Mouse (Mus musculus) T-cell, adult 2 months (primary cell): ENCODE data around the gene Itga4.

Experiments
- DNase-seq: peaks from one replicate; pipeline ENCODE4 v3.0.0; 2022; ENCODE audit warnings: low spot score

The Itga4 gene

DNA sequence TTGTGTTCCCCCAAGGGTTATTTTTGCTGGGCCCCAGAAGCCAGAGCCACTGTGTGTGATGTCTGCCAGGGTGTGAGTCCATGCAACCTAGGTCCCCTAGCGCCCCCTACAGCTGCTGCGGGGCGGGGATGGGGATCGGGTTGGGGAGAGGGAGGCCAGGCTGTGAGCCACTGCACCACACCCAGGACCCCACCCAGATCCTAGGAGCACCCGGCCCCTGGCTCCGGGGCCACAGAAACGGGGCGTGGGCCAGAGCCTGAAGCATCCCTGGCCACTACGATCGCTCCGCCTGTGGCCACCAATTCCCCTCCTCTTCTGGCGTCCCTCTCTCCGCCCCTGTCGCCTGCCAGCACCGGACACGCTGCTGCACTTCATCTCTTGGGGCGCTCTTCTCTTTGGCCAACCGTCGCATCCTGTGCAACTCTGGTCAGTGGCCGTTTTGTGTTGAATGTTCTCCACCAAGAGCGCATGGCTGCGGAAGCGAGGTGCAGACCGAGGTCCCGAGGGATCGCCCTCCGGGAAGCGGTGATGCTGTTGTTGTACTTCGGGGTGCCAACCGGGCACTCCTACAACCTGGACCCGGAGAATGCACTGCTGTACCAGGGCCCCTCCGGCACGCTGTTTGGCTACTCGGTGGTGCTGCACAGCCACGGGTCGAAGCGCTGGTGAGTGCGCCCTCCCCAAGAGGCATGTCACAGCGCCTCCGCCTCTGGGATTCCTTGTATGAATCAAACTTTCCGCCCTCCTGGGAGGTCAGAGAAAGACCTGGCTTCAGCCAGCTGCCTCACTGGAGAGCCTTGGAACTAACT lies at the start of gene Itga4:
Gene Itga4 (plus strand): TSS at position 235 of the 809 bp plus-strand sequence.
- peak; percentile 90 for DNase-seq

DNA sequence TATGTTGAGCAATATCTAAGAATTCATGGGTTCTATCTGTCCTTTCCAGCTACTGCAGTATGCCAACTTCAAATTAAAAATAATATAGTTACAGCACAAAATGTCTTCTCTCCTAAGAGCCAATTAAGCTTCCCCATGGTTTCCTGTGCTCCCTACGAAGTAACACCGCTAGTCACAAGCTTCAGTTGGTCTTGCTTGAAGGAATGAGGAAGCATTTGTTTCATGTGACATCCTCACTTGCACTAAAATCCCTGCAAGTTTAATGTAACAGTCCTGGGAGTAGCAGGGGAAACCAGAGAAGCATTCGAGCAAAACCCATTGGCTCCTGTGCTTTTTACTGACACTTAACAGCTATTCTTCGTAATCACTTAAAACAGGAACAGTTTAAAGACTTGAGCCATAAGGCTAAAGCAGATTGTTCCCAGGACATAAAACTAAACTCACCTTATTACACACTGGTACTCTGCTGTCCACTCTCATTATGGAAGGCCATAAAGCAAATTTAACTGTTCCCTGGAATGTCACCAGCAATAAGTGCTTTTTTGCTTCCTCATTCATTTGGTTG lies 49.0 kb upstream of the Itga4 start:
- DNase-seq: no peak

DNA sequence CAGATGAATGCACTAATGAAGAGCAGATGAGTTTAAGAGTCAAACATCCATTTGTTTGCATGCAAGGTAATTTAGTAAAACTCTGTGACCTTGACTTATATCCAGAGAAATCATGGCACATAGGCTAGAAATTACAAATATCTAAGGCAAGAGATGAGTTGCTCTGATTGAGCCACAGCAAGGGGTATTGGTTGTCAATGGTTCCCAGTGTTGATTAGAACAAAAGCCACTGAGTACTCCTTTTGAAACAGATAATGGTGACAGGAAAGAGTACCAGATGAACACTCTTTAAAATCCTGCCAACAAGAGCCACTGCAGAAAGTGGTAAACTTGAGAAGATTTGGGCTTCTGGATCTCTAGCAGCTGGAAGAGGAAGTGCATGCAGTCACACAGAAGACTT lies 40.2 kb upstream of the Itga4 start:
- DNase-seq: no peak

DNA sequence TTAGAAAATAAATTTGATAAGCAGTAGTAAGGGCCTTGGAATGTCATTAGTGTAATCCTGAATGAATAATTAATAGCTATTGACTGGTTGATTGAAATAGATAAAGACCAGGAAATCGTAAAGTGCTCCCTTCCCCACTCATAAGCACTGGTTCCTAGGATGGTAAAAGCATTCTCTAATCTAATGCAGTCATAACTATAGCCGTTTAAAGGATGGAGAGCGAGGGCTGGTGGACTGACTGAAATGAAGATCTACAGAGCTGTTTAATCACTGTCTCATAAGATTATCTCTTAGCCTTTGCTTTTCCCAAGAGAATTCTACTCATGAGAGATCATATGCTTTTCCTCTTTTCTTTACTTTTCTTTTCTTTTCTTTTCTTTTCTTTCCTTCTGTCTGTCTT lies 39.7 kb upstream of the Itga4 start:
- DNase-seq: no peak

DNA sequence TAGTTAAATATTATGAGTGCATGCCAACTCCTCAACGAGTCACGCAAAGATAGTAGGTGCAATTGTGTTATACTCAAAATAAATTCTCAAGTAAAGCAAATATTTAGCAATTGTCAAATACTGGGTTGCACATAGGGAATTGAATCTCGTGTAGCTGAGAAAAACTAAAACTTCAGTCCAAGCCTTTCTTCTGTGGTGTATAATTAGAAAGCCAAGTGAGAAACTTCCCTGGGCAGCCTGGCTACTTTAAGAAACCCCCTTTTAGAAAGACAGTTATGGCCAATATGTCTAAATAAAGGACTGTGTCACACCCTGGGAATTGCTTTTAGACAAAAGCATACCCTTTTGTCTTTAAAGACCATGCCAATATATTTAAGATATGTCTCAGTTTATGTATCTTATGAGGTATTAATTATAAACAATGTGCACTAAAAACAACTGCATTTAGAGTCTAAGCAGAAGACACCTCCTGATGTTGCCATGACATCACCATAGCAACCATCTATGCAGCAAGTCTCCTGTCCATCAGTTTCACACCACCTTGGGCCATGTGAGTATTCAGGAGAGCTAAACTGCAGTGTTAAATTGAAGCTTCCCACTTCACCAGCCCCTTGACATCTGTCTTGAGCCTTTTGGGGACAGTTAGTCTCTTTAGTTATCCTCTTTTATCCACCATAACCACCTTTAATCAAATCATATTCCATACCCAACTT lies 30.4 kb upstream of the Itga4 start:
- no peak for DNase-seq

DNA sequence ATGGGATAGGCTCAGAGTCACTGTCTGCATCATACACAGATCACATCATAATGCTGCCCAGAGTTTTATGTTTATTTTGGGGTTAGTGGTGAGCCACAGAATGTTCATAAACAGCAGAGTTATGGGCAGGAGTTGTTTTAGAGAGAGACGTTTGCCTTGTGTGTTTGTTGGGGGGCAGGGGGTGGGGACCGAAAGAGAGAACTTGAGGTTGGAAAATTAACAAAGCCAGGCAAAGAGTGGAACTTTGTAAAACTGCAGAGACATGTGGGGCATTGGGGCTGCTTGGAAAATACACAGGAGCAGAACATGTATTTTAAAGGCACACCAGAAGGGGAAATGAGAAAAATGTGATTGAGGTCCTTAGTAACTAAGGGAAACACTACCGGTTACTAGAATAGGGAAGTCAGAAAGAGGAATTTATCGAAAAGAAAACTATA lies 27.4 kb upstream of the Itga4 start:
- peak; percentile 45 for DNase-seq

DNA sequence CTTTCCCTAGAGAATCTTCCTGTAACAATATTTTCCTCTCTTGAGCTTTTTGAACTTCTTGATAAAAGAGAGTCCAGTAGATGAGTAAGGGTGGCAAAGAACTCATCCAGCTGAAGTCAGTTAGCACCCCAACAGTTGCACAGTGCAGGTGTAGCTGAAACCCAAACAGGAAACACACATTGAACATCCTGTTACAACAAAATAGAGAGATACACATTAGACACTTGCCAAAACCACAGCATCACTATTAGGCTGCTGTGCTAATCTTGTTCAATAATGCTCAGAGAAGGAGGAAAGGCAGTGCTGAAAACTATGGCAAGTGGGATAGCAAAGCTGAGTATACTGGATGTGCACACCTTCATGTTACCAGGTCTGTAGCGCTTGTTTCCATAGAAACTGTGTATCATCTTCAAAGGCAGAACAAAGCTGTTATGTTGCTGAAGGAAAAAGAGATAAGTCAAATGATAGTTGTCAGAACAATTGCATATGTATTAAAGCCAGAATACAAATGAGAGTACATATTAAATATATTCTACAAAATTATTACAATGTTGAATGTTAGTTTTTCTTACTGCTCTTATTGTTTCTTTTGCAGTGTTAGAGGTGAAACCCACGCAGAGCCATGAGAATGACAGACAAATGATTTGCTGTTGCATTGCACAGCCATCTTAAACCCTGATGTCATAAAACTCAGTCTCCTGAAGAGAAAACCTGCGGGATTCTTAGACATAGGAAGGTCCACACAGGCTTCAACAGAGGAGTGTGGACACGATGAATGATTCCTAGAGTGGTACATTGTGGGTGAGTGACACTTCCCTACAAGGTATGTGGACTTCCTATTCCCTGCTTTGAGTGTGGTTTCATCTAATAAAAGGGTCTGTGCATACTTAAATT lies 23.9 kb upstream of the Itga4 start:
- peak; percentile 37 for DNase-seq

DNA sequence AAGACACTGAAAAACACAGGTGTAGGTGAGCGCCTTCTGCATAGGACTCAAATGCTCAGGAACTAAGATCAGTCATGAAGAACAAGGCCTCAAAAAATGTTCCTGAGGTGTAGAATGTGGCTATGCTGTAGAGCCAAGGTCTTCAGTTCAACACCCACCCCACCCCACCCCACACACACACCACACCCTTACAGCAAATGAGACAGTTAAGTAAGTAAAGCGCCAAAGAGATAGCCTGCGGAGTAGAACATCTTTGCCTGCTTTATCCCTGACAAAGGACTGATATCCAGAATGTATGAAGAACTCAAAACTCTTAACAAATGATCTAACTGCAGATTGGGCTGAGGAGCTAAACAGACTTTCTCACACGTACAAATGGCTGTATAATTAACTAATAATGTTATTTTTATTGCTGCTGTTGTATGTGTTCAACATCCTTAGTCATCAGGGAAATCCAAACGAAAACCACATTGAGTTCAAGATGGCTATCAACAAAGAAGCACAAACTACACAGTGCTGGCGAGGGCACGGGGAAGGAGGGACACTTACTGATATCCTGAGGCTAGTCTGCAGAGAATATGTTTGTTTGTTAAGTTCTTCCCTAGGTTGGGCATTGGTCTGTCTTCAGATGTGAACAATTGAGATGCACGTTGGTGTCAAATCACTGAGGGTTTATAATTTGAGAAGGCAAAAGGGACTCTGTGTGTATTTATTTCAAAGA lies 19.3 kb upstream of the Itga4 start:
- DNase-seq: no peak

DNA sequence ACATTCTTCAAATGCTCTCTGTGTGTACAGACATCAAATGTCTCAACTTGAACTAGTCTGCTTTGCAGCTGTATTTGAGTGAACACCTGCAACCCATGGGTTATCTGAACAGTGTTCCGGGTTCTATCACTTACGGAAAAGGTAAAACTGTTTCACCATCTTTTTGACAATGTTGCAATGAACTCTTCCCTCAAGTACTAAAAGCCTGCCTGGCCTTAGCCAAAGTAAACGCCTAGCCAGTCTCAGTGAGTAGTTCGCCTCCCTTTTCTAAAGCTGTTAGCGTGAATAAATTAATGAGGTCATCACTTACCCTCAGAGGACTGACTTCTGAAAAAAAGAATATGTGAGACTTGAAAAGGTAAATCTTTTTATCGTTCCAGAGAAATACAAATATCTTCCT lies 18.0 kb upstream of the Itga4 start:
- DNase-seq: no peak

DNA sequence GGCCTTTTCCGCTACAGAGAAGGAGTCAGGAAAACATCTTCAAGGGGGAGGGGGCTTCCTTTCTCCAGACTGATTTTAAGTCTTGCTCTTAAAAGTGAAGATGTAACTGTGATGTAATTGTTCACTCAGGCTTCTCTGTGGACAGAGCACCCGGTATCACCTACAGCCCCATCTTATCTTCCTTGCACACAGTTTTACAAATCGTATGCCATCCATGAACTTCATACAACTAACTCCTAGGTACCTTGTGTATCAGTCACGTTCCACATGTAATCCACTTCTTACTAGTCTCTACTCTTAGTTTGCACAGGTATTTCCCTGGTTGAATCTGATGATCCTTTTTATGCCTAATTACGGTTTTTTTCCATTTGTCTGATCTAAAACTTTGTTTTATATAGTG lies 10.9 kb upstream of the Itga4 start:
- DNase-seq: no peak

DNA sequence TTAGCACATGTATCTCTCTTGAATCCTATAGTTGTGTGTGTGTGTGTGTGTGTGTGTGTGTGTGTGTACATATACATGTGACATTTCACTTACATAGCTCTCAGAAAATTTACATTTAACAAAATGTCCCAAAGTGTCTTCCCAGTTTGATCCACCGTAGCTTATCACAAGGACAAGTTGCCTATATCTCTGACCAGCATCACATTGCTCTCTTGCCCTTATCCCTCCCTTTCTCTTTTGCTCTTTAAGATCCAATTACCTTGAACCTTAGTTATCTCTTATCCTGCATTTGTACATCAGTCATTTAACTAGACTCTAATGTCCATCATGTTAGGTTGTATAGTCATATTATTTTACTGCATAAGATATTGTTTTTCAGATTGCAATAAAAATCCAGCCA lies 10.5 kb upstream of the Itga4 start:
- no peak for DNase-seq

DNA sequence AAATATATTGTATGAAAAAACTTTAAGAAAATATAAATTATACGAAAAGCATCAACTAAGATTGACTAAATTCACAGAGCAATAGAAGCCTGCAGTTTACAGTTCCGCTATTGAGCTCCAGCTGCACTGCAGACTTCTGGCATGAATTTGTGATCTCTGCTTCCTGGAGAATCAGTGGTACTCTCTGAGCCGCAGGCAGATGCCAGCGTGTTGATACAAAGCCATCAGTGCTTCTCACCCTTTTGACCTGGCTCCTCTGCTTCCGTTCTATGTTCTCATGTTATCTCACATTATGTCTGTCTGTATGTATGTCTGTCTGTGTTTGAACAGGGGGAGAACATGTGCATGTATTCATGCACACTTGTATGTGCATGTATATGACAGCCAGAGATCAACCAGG lies 6.9 kb upstream of the Itga4 start:
- DNase-seq: peak; percentile 61

DNA sequence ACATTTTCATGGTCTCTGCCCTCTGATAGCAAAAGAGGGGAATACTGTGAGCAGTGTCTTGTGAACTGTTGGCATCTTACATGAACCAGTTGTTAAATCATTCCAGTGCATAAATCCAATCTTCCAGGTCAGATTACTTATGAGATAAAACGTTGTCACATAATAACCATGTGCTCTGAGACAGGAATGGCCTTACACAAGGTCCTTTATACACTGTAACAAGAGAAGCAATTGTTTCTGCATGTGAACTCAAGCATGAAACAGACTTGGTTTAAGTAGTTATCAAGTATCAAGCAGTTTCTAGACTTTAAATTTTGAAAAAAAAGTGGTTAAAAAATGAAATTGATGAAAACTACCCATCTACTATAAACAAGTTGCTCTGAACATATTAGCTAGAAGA lies 4.7 kb upstream of the Itga4 start:
- DNase-seq: no peak

DNA sequence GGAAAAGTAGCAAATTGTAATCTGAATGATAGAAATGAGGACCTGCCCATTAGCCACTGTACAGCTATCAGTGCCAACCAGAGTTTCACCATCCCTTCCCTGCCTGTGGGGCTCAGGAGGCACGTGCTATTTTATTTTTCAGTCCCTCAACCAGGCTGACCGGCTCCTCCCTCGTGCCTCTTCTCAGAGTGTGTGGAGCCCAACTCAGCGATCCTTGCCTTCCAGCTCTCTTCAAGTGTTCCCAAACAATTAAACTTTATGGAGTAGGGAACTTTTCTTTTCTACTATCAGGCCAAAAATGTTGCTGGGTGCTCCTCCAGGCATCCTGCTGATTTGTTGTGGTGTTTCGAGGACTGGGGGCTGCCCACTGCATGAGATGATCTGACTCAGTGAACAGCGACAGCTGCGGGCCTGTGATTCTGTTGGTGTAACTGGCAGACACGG lies 1.4 kb upstream of the Itga4 start:
- DNase-seq: no peak

DNA sequence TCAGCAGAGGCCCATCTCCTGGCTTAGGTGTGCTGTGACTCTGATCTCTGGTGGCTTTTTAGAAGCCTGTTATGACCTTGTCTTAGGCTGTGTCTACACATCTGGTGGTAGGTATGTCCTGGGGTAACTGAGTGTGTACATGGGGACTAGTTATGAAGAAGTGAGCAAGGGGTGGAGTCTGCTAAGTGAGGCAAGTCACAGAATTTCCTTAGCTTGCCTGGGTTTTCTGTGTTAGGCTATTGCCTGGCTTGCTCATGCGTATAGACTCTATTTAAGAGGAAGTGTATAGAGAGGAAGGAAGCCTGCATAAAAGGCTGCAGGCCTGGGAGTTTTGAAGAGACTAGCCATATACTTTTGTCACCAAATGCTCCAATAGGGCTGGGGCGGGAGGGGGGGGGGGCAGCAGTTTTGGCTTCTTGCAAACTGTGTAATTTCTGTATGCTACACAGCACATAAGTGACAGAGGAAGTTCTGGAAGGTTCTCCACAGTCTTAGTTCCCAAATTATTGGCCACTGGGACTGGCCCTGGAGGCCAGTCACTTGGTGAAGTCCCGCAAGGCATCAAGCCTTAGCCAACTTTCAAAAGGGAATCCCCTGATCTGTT lies 536 bp upstream of the Itga4 start:
- DNase-seq: peak; percentile 71

DNA sequence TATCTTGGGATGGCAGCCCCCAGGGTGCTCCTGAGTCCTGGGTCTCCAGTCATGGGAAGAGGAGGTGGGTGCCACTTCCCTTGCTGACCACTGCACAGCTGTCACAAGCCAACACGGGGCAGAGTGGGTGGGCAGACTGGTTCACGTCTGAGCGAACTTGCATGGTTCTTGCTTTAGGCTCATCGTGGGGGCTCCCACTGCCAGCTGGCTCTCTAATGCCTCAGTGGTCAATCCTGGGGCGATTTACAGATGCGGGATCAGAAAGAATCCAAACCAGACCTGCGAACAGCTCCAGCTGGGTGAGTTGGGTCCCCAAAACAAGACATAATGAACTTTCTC lies 744 bp downstream of the Itga4 start:
- DNase-seq: no peak

DNA sequence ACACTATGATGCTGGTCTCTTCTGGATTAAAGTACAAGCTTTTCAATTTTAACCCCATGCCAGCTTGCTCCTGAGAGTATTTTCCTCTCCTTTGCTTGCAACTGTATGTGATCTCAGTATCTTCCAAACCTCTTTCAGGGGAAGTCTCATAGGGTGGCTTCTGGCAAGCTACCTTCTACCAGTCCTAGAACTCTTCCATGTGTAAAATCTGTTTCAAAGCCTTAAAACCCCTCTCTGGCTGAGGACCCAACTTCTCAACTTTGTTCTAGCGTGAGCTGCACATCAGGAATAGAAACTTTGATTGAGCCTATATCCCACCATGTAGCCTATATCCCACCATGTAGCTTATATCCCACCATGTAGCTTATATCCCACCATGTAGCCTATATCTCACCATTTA lies 1.1 kb downstream of the Itga4 start:
- no peak for DNase-seq

DNA sequence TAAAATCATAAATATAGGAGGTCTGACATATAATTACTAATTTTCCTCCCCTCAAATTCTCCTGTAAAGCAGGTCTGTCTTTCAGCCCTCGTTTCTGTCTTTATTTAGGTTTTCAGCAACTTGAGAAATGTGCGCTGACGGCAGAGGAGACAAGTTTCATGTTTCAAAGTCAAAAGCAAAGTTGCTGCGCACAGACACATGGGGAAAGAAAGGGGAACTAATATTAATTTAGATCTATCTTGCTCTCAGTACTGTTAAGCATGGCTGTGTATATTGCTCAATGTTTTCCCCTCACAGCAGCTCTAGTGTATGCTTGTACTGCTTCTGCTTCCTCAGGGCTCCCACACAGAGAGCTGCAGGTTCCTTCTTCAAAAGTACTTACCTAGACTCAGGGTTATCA lies 1.7 kb downstream of the Itga4 start:
- DNase-seq: no peak

DNA sequence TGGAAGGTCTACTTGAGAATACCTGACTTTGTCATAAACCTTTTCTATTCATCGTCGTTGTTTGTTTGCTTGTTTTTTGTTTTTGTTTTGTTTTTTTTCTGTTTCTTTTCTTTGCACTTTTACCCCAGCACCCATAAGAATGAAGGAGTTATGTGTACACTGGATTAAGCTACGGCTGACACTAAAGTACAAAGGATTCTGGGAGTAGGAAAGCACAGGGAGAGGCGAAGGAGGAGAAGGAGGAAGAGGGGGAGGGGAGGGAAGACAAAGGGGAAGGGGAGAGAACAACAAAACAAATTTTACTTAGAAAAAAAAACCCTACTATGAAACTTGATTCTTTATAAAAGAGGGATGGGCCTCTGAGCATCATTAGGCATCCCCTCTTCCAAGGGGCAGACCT lies 2.2 kb downstream of the Itga4 start:
- DNase-seq: no peak

DNA sequence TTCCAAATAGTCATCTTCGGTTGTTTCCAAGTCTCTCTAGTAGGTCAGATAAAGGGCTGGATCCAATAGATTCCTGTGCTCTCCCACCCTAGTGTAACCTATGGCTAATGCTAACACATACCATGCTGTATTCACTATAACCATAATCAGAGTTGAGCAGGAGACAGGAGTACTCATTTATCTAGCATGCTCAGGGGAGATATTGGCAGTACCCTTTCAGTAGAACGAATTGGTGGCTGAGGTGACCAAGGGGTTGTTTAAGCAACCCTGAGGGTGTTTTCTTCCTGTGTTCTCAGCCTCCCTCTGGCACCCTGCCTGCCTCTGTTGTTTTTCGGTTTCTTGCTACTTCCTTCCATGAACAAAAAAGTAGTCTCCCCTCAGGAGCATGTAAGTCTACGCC lies 4.1 kb downstream of the Itga4 start:
- peak; percentile 70 for DNase-seq

DNA sequence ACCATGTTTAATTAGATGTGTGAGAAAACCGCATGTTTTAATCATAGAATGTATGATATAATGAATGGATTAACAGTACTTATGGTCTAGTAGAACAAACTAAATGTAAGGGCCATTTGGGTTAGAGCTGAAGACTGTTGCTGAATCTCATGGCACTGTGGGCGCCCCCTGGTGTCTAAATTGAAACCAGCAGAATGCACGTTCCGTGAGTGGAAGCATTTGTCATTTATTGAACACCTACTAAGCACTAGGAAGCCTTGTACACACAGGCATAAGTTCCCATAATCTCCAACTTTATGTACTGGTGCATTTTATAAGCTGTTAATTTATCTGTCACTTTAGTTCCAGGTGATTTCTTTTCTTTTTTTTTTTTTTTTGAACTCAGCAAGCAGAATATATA lies 10.4 kb downstream of the Itga4 start:
- DNase-seq: peak; percentile 82
